Mouse (Mus musculus): ENCODE measurements around the gene Apbb2. TPM values are rescaled to one million over a fixed set of nuclear protein-coding genes. Genes with fewer than 3 reads are reported as not detected.

The Apbb2 gene
- polyA plus RNA-seq, 1 experiment = 22.6 TPM

DNA sequence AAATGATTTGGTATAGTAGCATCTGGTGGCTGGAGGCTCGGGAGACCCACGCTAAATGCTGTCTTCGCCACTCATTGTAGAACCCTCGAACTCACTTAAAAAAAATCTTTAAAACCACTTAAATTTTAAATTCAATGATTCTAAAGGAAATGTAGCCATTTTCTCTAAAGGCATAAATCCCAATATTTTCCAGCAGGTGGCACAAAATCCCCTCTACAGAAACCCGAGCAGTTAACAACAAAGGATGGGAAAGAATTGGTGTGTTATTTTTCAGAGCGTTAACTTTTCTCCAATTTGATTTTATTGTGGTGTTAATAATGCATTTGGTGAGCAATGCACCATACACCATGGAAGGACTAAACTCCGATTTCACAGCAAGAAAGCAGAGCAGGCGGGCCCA, 231.1 kb downstream of the Apbb2 start:
- Histone ChIP-seq H3K4me3 (ENCODE audit: insufficient read depth, poor library complexity, severe bottlenecking) (no peak overlapping the region), H3K36me3 (ENCODE audit: control insufficient read depth, insufficient read depth) (peaks cover 54% of the 10 kb centered on the region), H3K79me2 (ENCODE audit: control insufficient read depth, insufficient read depth) (no peaks in the 10 kb centered on the region), H3K27me3 (ENCODE audit: control insufficient read depth, insufficient read depth, insufficient read length) (no peaks in the 10 kb centered on the region), H3ac (ENCODE audit: control insufficient read depth, insufficient read length, low read depth) (no peak overlapping the region), H3K79me3 (ENCODE audit: low read depth) (no peaks in the 10 kb centered on the region)
- TF ChIP-seq MYOG (IDR thresholded peaks at IDR 0.05; ENCODE audit: control insufficient read depth, extremely low read depth, insufficient read length) (no peak), FOSL1 (IDR thresholded peaks at IDR 0.05; ENCODE audit: insufficient read depth, low read length, poor library complexity, severe bottlenecking) (no peak), CEBPB (IDR thresholded peaks at IDR 0.05; ENCODE audit: low read depth) (no peak), USF1 (IDR thresholded peaks at IDR 0.05; ENCODE audit: low read depth) (no peak), MAX (IDR thresholded peaks at IDR 0.05) (no peak), MYOD1 (IDR thresholded peaks at IDR 0.05; ENCODE audit: control insufficient read depth, insufficient read length, low read depth) (no peak), CTCF (IDR thresholded peaks at IDR 0.05; ENCODE audit: control insufficient read depth, insufficient read depth, insufficient read length) (no peak)

DNA sequence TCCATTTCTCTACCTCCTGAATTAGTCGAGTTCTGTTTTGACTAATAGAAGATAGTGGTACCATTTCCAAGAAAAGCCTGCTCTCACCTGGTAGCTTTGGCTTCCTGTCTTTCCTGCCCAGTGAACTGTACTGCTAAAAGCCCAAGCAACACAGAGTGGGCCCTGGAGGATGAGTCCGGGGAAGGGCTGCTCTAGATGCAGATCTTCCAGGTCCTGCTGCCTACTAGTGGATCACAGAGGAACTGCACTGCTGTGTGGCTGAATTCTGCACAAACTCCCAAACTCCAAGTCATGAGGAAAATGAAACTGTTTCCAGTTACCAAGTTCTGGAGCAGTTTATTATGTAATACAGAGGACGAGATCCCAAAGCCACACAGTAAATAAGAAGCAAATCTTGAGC, 232.9 kb downstream of the Apbb2 start:
- no peak overlapping the region for H3ac ChIP-seq (ENCODE audit: control insufficient read depth, insufficient read length, low read depth)
- no peaks in the 10 kb centered on the region for H3K79me3 ChIP-seq (ENCODE audit: low read depth)
- peaks cover 53% of the 10 kb centered on the region for H3K36me3 ChIP-seq (ENCODE audit: control insufficient read depth, insufficient read depth)
- H3K79me2 ChIP-seq (ENCODE audit: control insufficient read depth, insufficient read depth) = no peaks in the 10 kb centered on the region
- no peak overlapping the region for H3K4me3 ChIP-seq (ENCODE audit: insufficient read depth, poor library complexity, severe bottlenecking)
- no peak for TF ChIP-seq CEBPB (IDR thresholded peaks at IDR 0.05; ENCODE audit: low read depth)
- peak; percentile 48 for TF ChIP-seq CTCF (IDR thresholded peaks at IDR 0.05; ENCODE audit: control insufficient read depth, insufficient read depth, insufficient read length)
- H3K27me3 ChIP-seq (ENCODE audit: control insufficient read depth, insufficient read depth, insufficient read length) = no peaks in the 10 kb centered on the region

DNA sequence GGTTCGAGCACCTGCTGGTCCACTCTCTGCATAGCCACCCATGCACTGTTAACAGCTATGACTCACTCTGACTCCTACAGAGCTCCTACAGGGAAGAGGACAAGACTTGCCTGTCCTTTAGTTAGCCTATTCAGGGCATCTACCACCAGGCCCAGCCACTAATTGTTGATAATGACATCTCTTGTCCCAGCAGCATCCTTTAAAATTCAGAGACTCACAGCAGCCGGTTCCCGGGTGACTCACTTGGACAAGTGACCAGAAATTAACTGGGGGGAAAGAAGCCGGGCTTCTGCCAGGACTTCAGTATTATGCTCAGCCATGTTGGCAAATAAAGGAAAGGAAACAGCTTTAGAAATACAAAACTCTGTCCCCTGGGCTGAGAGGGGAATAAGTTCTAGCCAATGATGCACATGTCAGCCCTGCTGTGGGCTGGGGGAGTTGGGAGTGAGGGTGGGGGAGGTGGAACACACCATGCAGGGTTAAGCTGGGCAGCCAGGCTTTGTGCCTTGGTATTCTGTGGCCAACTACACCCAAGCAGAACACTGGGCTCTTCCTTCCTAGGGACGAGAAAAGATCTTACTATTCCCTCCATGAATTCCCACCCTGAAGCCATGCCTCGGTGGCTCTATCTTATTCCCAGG, 233.7 kb downstream of the Apbb2 start:
- Histone ChIP-seq H3K79me3 (ENCODE audit: low read depth) (no peaks in the 10 kb centered on the region), H3K27me3 (ENCODE audit: control insufficient read depth, insufficient read depth, insufficient read length) (no peaks in the 10 kb centered on the region), H3K79me2 (ENCODE audit: control insufficient read depth, insufficient read depth) (no peaks in the 10 kb centered on the region), H3ac (ENCODE audit: control insufficient read depth, insufficient read length, low read depth) (no peak overlapping the region), H3K36me3 (ENCODE audit: control insufficient read depth, insufficient read depth) (peaks cover 49% of the 10 kb centered on the region), H3K4me3 (ENCODE audit: insufficient read depth, poor library complexity, severe bottlenecking) (no peak overlapping the region)
- TF ChIP-seq MYOG (IDR thresholded peaks at IDR 0.05; ENCODE audit: control insufficient read depth, extremely low read depth, insufficient read length) (no peak), MYOD1 (IDR thresholded peaks at IDR 0.05; ENCODE audit: control insufficient read depth, insufficient read length, low read depth) (peak; percentile 49), FOSL1 (IDR thresholded peaks at IDR 0.05; ENCODE audit: insufficient read depth, low read length, poor library complexity, severe bottlenecking) (no peak)

DNA sequence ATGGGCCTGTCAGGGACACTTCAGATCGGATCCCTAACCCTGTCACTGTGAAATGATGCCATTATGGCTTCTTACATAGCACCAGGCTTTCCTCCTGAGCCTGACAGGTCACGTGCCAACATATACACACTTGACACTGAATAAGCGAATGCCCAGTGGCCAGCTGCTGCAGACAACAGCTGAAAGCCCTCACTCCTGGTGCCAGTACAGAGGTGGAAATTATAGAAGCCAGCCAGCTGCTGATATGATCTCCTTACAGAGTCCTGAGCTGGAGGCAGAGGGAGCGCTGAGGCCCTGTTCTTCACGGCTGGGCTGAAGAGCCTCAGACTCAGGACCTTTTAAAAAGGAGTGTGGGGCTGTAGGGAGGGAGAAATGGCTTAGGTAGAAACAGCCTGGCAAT, 234.5 kb downstream of the Apbb2 start:
- peaks cover 42% of the 10 kb centered on the region for H3K36me3 ChIP-seq (ENCODE audit: control insufficient read depth, insufficient read depth)
- no peaks in the 10 kb centered on the region for H3K79me2 ChIP-seq (ENCODE audit: control insufficient read depth, insufficient read depth)
- no peaks in the 10 kb centered on the region for H3K27me3 ChIP-seq (ENCODE audit: control insufficient read depth, insufficient read depth, insufficient read length)
- TF ChIP-seq CTCF (IDR thresholded peaks at IDR 0.05; ENCODE audit: control insufficient read depth, insufficient read depth, insufficient read length) (no peak), MAX (IDR thresholded peaks at IDR 0.05) (no peak), CEBPB (IDR thresholded peaks at IDR 0.05; ENCODE audit: low read depth) (no peak), FOSL1 (IDR thresholded peaks at IDR 0.05; ENCODE audit: insufficient read depth, low read length, poor library complexity, severe bottlenecking) (no peak), MYOG (IDR thresholded peaks at IDR 0.05; ENCODE audit: control insufficient read depth, extremely low read depth, insufficient read length) (no peak), USF1 (IDR thresholded peaks at IDR 0.05; ENCODE audit: low read depth) (no peak), MYOD1 (IDR thresholded peaks at IDR 0.05; ENCODE audit: control insufficient read depth, insufficient read length, low read depth) (no peak)
- H3K79me3 ChIP-seq (ENCODE audit: low read depth) = no peaks in the 10 kb centered on the region
- no peak overlapping the region for H3K4me3 ChIP-seq (ENCODE audit: insufficient read depth, poor library complexity, severe bottlenecking)
- no peak overlapping the region for H3ac ChIP-seq (ENCODE audit: control insufficient read depth, insufficient read length, low read depth)

DNA sequence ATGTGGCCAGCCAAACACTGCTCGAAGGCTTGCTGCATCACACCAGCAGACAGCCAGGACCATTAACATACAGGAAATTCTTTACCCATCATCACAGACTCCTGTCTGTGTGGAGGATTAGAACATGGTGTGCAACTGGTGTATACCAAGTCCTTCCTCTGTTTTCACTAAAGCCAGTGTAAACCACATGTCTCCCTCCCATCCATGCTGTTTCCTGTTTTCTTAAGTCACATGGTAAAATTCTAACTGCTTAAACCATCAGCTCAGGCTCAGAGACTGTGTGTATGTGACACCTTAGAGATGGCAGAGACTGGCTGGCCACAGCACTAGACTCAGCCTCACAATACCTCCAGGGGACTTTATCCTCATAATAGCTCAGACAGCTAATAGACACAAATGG, 236.5 kb downstream of the Apbb2 start:
- no peaks in the 10 kb centered on the region for H3K79me2 ChIP-seq (ENCODE audit: control insufficient read depth, insufficient read depth)
- no peaks in the 10 kb centered on the region for H3K79me3 ChIP-seq (ENCODE audit: low read depth)
- no peak overlapping the region for H3ac ChIP-seq (ENCODE audit: control insufficient read depth, insufficient read length, low read depth)
- no peaks in the 10 kb centered on the region for H3K27me3 ChIP-seq (ENCODE audit: control insufficient read depth, insufficient read depth, insufficient read length)
- no peak for TF ChIP-seq CTCF (IDR thresholded peaks at IDR 0.05; ENCODE audit: control insufficient read depth, insufficient read depth, insufficient read length)
- TF ChIP-seq MAX (IDR thresholded peaks at IDR 0.05) = no peak
- no peak for TF ChIP-seq FOSL1 (IDR thresholded peaks at IDR 0.05; ENCODE audit: insufficient read depth, low read length, poor library complexity, severe bottlenecking)
- no peak for TF ChIP-seq CEBPB (IDR thresholded peaks at IDR 0.05; ENCODE audit: low read depth)
- TF ChIP-seq MYOG (IDR thresholded peaks at IDR 0.05; ENCODE audit: control insufficient read depth, extremely low read depth, insufficient read length) = no peak
- no peak for TF ChIP-seq MYOD1 (IDR thresholded peaks at IDR 0.05; ENCODE audit: control insufficient read depth, insufficient read length, low read depth)
- no peak for TF ChIP-seq USF1 (IDR thresholded peaks at IDR 0.05; ENCODE audit: low read depth)
- H3K4me3 ChIP-seq (ENCODE audit: insufficient read depth, poor library complexity, severe bottlenecking) = no peak overlapping the region
- H3K36me3 ChIP-seq (ENCODE audit: control insufficient read depth, insufficient read depth) = peaks cover 40% of the 10 kb centered on the region

DNA sequence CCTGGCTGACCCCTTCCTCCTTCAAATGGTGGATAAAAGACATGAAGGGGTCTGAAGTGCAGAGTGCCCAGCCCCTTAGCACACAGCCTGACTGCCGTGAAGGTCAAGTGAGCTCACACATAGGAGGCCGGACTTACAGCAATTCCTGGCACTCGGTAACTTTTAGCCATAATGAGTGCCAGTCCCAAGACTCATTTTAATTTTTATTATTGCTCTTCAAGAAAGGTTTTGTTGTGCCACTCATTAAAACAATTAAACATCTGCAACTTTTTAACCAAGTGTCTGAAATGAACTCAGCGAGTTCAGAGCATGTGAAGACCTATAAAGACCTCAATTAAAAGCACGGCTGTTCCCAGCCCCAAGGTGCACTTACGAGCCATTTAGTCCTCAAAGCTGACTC, 239.6 kb downstream of the Apbb2 start:
- no peak overlapping the region for H3ac ChIP-seq (ENCODE audit: control insufficient read depth, insufficient read length, low read depth)
- peaks cover 24% of the 10 kb centered on the region for H3K36me3 ChIP-seq (ENCODE audit: control insufficient read depth, insufficient read depth)
- H3K4me3 ChIP-seq (ENCODE audit: insufficient read depth, poor library complexity, severe bottlenecking) = no peak overlapping the region
- H3K27me3 ChIP-seq (ENCODE audit: control insufficient read depth, insufficient read depth, insufficient read length) = no peaks in the 10 kb centered on the region
- H3K79me2 ChIP-seq (ENCODE audit: control insufficient read depth, insufficient read depth) = no peaks in the 10 kb centered on the region
- no peak for TF ChIP-seq FOSL1 (IDR thresholded peaks at IDR 0.05; ENCODE audit: insufficient read depth, low read length, poor library complexity, severe bottlenecking)
- TF ChIP-seq MAX (IDR thresholded peaks at IDR 0.05) = no peak
- no peak for TF ChIP-seq MYOD1 (IDR thresholded peaks at IDR 0.05; ENCODE audit: control insufficient read depth, insufficient read length, low read depth)
- TF ChIP-seq USF1 (IDR thresholded peaks at IDR 0.05; ENCODE audit: low read depth) = no peak
- no peak for TF ChIP-seq CEBPB (IDR thresholded peaks at IDR 0.05; ENCODE audit: low read depth)
- no peak for TF ChIP-seq MYOG (IDR thresholded peaks at IDR 0.05; ENCODE audit: control insufficient read depth, extremely low read depth, insufficient read length)
- TF ChIP-seq CTCF (IDR thresholded peaks at IDR 0.05; ENCODE audit: control insufficient read depth, insufficient read depth, insufficient read length) = no peak
- no peaks in the 10 kb centered on the region for H3K79me3 ChIP-seq (ENCODE audit: low read depth)
